ENCODE assay signal across 9 mouse cellular contexts in the genomic region with DNA sequence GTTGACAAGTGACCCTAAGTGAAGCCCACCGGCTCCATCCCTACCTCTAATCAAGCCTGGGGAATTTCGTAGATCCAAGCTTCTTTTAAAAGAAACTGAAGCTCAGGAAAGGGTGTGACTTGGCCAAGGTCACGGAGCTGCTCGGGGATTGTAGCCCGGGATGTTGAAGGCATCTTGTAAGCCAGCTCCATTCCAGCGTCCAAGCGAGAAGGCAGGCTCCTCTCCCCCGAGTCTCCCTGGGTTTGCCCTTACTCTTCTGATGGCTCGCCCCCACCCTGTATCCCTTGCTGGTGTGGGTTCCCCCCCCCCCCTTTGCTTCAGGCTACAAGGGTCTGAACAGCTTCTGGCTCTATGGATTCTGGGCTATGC. TPM values are rescaled to one million over a fixed set of nuclear protein-coding genes. Genes with fewer than 3 reads are reported as not detected.
DNase-seq lines count a peak whose midpoint lies in the region; ATAC-seq lines count a peak whose summit lies in the region.
"Had no signal": no experiment of that assay in that cellular context is flagged by ENCODE, and none has a peak within 500 bp of the region (broad histone marks: within the 10 kb centered on the region; RNA-seq: fewer than 3 reads in every experiment).

No protein-coding gene starts in this region.

- intact Hi-C loops in left cerebral cortex, postnatal 4 days (cut with DNase I) = no loop called here

- H3K9ac ChIP-seq in lung, embryonic 15.5 days = no peak overlapping the region
- peak overlapping the region; percentile 34; the same call in 1 of the 2 replicates for H3K9ac ChIP-seq in forebrain, embryonic 15.5 days (replicated peaks)
- no peak overlapping the region for H3K9ac ChIP-seq in liver, embryonic 12.5 days
- H3K9ac ChIP-seq in stomach, embryonic 14.5 days (replicated peaks; ENCODE audit: low read depth, low read length) = no peak overlapping the region

- peak overlapping the region; percentile 34 for H3K4me3 ChIP-seq in lung, embryonic 15.5 days
- H3K4me3 ChIP-seq in forebrain, embryonic 15.5 days = peak overlapping the region; percentile 37
- peak overlapping the region; percentile 37 for H3K4me3 ChIP-seq in liver, embryonic 12.5 days
- H3K4me3 ChIP-seq in stomach, embryonic 14.5 days (ENCODE audit: low read depth, low read length) = peak overlapping the region; percentile 34

- H3K4me2 ChIP-seq in lung, embryonic 15.5 days = peak overlapping the region; percentile 62
- peak overlapping the region; percentile 56 for H3K4me2 ChIP-seq in forebrain, embryonic 15.5 days (replicated peaks)
- peak overlapping the region; percentile 66 for H3K4me2 ChIP-seq in liver, embryonic 12.5 days
- peak overlapping the region; percentile 60 for H3K4me2 ChIP-seq in stomach, embryonic 14.5 days (replicated peaks; ENCODE audit: low read depth, low read length)

- H3K27ac ChIP-seq in lung, embryonic 15.5 days = no peak overlapping the region
- no peak overlapping the region for H3K27ac ChIP-seq in forebrain, embryonic 15.5 days (replicated peaks)
- no peak overlapping the region for H3K27ac ChIP-seq in liver, embryonic 12.5 days
- H3K27ac ChIP-seq in stomach, embryonic 14.5 days (ENCODE audit: low read length) = no peak overlapping the region

- H3K36me3 ChIP-seq in lung, embryonic 15.5 days = no peaks in the 10 kb centered on the region
- no peaks in the 10 kb centered on the region for H3K36me3 ChIP-seq in forebrain, embryonic 15.5 days
- H3K36me3 ChIP-seq in liver, embryonic 12.5 days = no peaks in the 10 kb centered on the region
- H3K36me3 ChIP-seq in stomach, embryonic 14.5 days (ENCODE audit: control insufficient read depth, insufficient read depth, low read length) = no peaks in the 10 kb centered on the region

- peaks cover 73% of the 10 kb centered on the region for H3K27me3 ChIP-seq in lung, embryonic 15.5 days
- H3K27me3 ChIP-seq in forebrain, embryonic 15.5 days = peaks cover 39% of the 10 kb centered on the region
- peaks cover 83% of the 10 kb centered on the region for H3K27me3 ChIP-seq in liver, embryonic 12.5 days (replicated peaks)
- peaks cover 53% of the 10 kb centered on the region for H3K27me3 ChIP-seq in stomach, embryonic 14.5 days (ENCODE audit: control insufficient read depth, insufficient read depth, low read length)

- H3K9me3 ChIP-seq in lung, embryonic 15.5 days = no peaks in the 10 kb centered on the region
- no peaks in the 10 kb centered on the region for H3K9me3 ChIP-seq in forebrain, embryonic 15.5 days
- H3K9me3 ChIP-seq in liver, embryonic 12.5 days (replicated peaks) = no peaks in the 10 kb centered on the region
- no peaks in the 10 kb centered on the region for H3K9me3 ChIP-seq in stomach, embryonic 14.5 days (ENCODE audit: control insufficient read depth, low read depth, low read length)

- H3K4me1 ChIP-seq in lung, embryonic 15.5 days = peaks cover 45% of the 10 kb centered on the region
- peaks cover 48% of the 10 kb centered on the region for H3K4me1 ChIP-seq in forebrain, embryonic 15.5 days
- peaks cover 34% of the 10 kb centered on the region for H3K4me1 ChIP-seq in liver, embryonic 12.5 days
- H3K4me1 ChIP-seq in stomach, embryonic 14.5 days (ENCODE audit: control insufficient read depth, insufficient read depth, low read length) = peaks cover 31% of the 10 kb centered on the region

- ATAC-seq in lung, embryonic 15.5 days (ENCODE audit: borderline replicate concordance, extremely low read depth, low FRiP score, low TSS enrichment) = 0 out of 2 replicates have a peak, but pooled peaks have one; percentile 13
- ATAC-seq in forebrain, embryonic 15.5 days (replicated peaks) = no peak; the same call in 1 of the 2 replicates
- 0 out of 2 replicates have a peak, but pooled peaks have one; percentile 11 for ATAC-seq in liver, embryonic 12.5 days
- 0 out of 2 replicates have a peak, but pooled peaks have one; percentile 7 for ATAC-seq in stomach, embryonic 14.5 days (ENCODE audit: insufficient number of reproducible peaks, insufficient read depth, low FRiP score, low read depth)

- WGBS in lung, embryonic 15.5 days = under 1% methylated on average over 9 of the region's 9 CpGs
- WGBS in forebrain, embryonic 15.5 days = under 1% methylated on average over 9 of the region's 9 CpGs
- WGBS in liver, embryonic 12.5 days (ENCODE audit: insufficient replicate concordance) = 3% methylated on average over 9 of the region's 9 CpGs
- 1% methylated on average over 9 of the region's 9 CpGs for WGBS in stomach, embryonic 14.5 days

- DNase-seq in lung, postnatal 14 days = no peak
- no peak for DNase-seq in thymus, postnatal 4 days
- DNase-seq in left cerebral cortex, postnatal 4 days = no peak
- no peak for DNase-seq in frontal cortex, postnatal 10 days (ENCODE audit: low spot score in 2 of 2)

RNA-seq across cellular contexts. Expression of gene Dnajc22, which starts 5.5 kb away (rescaled TPM):
- 1.7 and 1.9 TPM in 2 replicates for polyA plus RNA-seq in lung, embryonic 15.5 days (2015; fragmentation: Nextera tagmentation; extraction: Ambion mirVana)
- 0.46 and 0.53 TPM in 2 replicates for polyA plus RNA-seq in forebrain, embryonic 15.5 days (2015; fragmentation: Nextera tagmentation; extraction: Ambion mirVana)
- polyA plus RNA-seq in liver, embryonic 12.5 days (2016; fragmentation: Nextera tagmentation; extraction: Ambion mirVana) = 14.4 and 16.9 TPM in 2 replicates
- polyA plus RNA-seq in stomach, embryonic 14.5 days (2014; fragmentation: Nextera tagmentation; extraction: Ambion mirVana) = 9.3 and 11.0 TPM in 2 replicates
- under 1 TPM in 1 of 2 experiments, not detected in 1; 0.30 TPM for total RNA-seq in left cerebral cortex, postnatal 4 days (2021)

RNA-seq across cellular contexts. Expression of gene C1ql4, which starts 10.9 kb away (rescaled TPM):
- not detected in 2 replicates for polyA plus RNA-seq in lung, embryonic 15.5 days (2015; fragmentation: Nextera tagmentation; extraction: Ambion mirVana)
- polyA plus RNA-seq in forebrain, embryonic 15.5 days (2015; fragmentation: Nextera tagmentation; extraction: Ambion mirVana) = 0.28 and 0.33 TPM in 2 replicates
- polyA plus RNA-seq in liver, embryonic 12.5 days (2016; fragmentation: Nextera tagmentation; extraction: Ambion mirVana) = 0.13 TPM in 1 of 2 replicates, not detected in the other
- polyA plus RNA-seq in stomach, embryonic 14.5 days (2014; fragmentation: Nextera tagmentation; extraction: Ambion mirVana) = 0.22 TPM in 1 of 2 replicates, not detected in the other
- total RNA-seq in left cerebral cortex, postnatal 4 days (2021) = not detected
- total RNA-seq: gastrocnemius, postnatal 10 days had no signal

RNA-seq across cellular contexts. Expression of gene Troap, which starts 24.1 kb away (rescaled TPM):
- polyA plus RNA-seq in lung, embryonic 15.5 days (2015; fragmentation: Nextera tagmentation; extraction: Ambion mirVana) = 35.4 and 41.9 TPM in 2 replicates
- polyA plus RNA-seq in forebrain, embryonic 15.5 days (2015; fragmentation: Nextera tagmentation; extraction: Ambion mirVana) = 19.8 and 24.8 TPM in 2 replicates
- polyA plus RNA-seq in liver, embryonic 12.5 days (2016; fragmentation: Nextera tagmentation; extraction: Ambion mirVana) = 22.1 and 23.6 TPM in 2 replicates
- polyA plus RNA-seq in stomach, embryonic 14.5 days (2014; fragmentation: Nextera tagmentation; extraction: Ambion mirVana) = 22.7 and 24.6 TPM in 2 replicates
- 1 to 10 TPM; 4.7 to 5.8 TPM for total RNA-seq in left cerebral cortex, postnatal 4 days (2021)

RNA-seq across cellular contexts. Expression of gene Spats2, which starts 27.2 kb away (rescaled TPM):
- polyA plus RNA-seq in lung, embryonic 15.5 days (2015; fragmentation: Nextera tagmentation; extraction: Ambion mirVana) = 37.8 and 38.9 TPM in 2 replicates
- polyA plus RNA-seq in forebrain, embryonic 15.5 days (2015; fragmentation: Nextera tagmentation; extraction: Ambion mirVana) = 42.9 and 43.7 TPM in 2 replicates
- 23.6 and 23.8 TPM in 2 replicates for polyA plus RNA-seq in liver, embryonic 12.5 days (2016; fragmentation: Nextera tagmentation; extraction: Ambion mirVana)
- polyA plus RNA-seq in stomach, embryonic 14.5 days (2014; fragmentation: Nextera tagmentation; extraction: Ambion mirVana) = 34.2 and 35.5 TPM in 2 replicates
- 10 to 100 TPM; 39.7 to 46.0 TPM for total RNA-seq in left cerebral cortex, postnatal 4 days (2021)

RNA-seq across cellular contexts. Expression of gene Prph, which starts 43.5 kb away (rescaled TPM):
- 3.1 and 6.8 TPM in 2 replicates for polyA plus RNA-seq in lung, embryonic 15.5 days (2015; fragmentation: Nextera tagmentation; extraction: Ambion mirVana)
- 0.97 and 1.3 TPM in 2 replicates for polyA plus RNA-seq in forebrain, embryonic 15.5 days (2015; fragmentation: Nextera tagmentation; extraction: Ambion mirVana)
- 0.35 and 0.89 TPM in 2 replicates for polyA plus RNA-seq in liver, embryonic 12.5 days (2016; fragmentation: Nextera tagmentation; extraction: Ambion mirVana)
- 31.1 and 38.9 TPM in 2 replicates for polyA plus RNA-seq in stomach, embryonic 14.5 days (2014; fragmentation: Nextera tagmentation; extraction: Ambion mirVana)
- total RNA-seq in left cerebral cortex, postnatal 4 days (2021) = 1 to 10 TPM; 4.0 to 5.2 TPM
